Mouse (Mus musculus) cerebellum, adult 18-20 months (tissue): ENCODE results near the gene Cradd.

Experiments used
- DNase-seq, 2 experiments: peaks; one replicate each; pipeline ENCODE4 v3.0.0; 2021

Gene Cradd

GRCm38 (mm10) chr10:95238667-95239066, 85.3 kb downstream of the Cradd start:
- no peak for DNase-seq

DNA sequence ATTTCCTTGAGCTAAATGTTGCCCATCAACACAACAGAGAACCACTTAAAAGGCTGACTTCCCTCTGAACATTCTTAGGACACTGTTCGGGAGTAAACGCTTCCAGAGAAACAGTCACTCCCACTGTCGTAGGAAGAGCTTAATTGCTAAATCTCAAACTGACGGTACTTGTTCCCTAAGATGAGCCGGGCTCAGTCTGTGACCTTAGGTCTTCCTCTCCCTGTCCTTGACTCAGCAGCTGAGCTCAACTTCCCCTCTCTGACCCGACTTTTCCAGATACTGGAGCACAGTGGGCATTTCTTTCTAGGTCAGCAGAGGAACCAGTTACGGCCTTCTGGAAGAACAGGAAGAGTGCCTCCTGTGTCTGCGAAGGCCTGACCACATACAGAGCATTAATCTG, 87.7 kb downstream of the Cradd start:
- no peak for DNase-seq

GRCm38 (mm10) chr10:95234661-95235060, 89.3 kb downstream of the Cradd start:
- DNase-seq: no peak

DNA sequence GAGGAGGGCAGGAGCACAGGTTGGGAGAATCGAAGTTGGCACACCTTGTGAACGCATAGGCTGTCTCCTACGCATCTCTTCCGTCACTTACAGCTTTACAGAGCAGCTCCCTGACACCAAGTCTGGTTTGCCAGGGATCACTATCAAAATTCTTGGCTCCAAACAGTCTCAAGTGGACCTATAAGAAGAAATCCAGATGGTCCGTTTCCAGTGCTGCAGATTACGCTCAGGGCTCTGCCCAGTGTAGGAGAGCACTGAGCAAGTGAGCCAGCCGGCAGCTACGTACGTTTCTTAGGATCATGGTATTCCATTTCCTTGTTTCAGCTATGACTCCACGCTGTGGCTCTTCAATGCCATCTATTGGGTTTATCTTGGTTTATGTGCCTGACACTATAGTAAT, 90.9 kb downstream of the Cradd start:
- DNase-seq: no peak

- DNase-seq: no peak
Observed at GRCm38 (mm10) chr10:95232554-95232953, 91.4 kb downstream of the Cradd start.

DNA sequence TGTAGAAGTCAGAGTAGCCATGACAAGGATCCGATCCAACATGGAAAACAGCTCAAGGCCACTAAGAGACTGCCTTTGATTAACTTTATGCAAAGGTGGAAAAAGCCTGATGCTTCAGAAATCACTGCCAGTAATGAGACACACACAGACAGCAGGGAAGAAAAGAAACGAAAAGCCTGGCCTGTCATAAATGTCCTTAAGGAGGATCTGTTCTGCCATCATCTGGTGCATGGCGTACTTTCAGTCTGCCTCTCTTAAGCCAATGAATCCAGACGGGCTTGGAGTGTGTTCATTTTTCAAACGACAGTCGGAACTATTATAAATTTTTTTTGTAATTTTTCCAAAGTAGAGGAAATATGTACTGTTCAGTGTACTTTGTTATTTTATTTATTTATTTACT, 95.7 kb downstream of the Cradd start:
- DNase-seq: no peak

- DNase-seq: no peak
Observed at GRCm38 (mm10) chr10:95227590-95227989, 96.3 kb downstream of the Cradd start.

- DNase-seq: no peak
Observed at GRCm38 (mm10) chr10:95226772-95227171, 97.2 kb downstream of the Cradd start.

GRCm38 (mm10) chr10:95225006-95225405, 98.9 kb downstream of the Cradd start:
- DNase-seq: no peak

DNA sequence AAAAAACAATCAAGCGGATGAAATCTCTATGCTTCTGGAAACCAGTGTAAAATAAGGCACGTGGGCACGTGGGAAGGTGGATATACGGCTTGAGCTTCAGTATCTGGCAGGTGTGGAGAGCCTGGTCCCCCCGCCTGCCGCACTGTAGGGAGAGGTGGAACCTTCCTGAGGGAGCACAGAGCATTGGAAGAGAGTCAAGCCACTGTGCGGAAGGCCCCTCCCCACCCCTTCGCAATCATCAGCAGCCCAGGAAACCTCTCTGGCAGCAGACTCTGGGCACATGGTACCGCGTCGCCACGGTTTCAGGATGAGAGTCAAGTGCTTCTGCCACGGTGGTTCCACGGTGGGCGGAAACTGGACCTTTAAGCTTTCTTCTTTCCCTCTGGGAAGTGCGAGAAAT, 100.7 kb downstream of the Cradd start:
- no peak for DNase-seq

GRCm38 (mm10) chr10:95221914-95222313, 102.0 kb downstream of the Cradd start:
- DNase-seq: no peak

DNA sequence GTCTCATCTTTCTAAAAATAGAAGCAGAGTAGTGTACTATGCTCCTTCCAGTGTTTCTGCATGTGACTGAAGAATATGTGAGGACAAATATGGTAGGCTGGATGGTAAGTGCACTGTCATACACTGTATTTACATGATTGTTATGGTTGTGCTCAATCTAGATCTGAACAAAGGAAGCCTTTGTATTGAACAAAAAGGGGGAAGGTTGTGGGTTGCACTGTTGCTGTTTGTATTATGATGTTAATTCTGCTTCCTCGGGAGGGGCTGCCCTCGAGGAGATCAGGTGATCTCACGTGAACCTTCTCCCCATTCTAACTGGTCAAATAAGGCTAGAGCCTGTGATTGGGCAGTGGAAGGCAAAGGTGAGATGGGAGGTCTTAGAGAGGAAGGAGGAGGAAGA, 103.4 kb downstream of the Cradd start:
- no peak for DNase-seq

- no peak for DNase-seq
Observed at GRCm38 (mm10) chr10:95218683-95219060, 105.3 kb downstream of the Cradd start.

- no peak for DNase-seq
Observed at GRCm38 (mm10) chr10:95217956-95218682, 105.8 kb downstream of the Cradd start.

DNA sequence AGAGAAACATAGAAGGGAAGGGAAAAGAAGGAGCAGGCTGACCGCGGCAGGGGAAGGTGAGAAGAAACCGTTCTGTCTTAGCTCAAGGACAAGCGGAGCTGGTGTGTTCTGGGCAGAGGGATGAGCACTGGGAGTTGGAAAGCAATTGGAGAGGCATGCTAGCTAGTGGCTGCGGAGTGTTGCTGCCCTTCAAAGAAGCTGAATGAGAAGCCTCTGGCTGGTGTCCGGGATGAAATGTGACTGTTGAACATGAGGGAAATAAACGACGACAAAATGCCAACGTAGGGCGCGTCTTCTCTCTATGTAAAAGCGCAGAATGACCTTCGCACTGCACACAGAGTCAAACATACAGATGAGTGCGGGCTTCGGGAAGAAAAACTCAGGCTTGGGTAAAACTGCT, 108.6 kb downstream of the Cradd start:
- DNase-seq: no peak

- DNase-seq: no peak
Observed at GRCm38 (mm10) chr10:95213820-95214219, 110.1 kb downstream of the Cradd start.

DNA sequence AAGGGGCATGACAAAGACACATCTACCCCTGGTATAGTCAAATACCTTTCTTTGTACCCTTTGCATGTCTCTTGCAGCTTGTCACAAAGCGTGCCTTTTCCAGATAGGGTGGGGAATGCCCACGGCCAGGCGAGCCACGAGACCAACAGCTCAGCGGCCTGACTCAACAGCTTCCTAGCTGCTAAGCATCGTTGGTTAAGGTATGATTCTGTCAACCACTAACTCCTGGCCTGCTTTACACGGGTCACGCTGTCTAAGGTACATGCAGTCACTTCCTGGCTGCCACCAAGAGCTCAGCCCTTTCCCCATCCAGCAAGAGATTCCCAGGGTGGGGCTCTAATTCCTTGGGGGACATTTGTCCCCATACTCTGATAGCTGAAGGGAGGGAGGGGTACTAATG, 110.6 kb downstream of the Cradd start:
- DNase-seq: no peak

DNA sequence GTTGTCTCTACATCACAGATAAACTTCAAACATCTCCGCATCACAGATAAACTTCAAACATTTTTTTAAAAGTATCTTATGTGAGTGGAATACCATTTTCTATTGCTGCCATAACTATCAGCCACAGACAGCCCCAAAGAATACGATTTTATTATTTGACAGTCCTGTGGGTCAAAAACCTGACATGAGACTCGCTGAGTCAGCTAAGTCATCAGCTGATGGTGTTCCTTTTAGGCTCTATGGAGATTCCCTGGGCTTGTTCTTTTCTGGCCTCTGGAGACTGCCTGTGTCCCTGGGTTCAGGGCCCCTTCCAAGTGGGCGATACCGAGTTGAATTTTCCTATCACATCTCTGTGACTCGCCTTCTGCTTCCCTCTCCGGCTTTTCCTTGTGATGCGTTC, 112.3 kb downstream of the Cradd start:
- no peak for DNase-seq

DNA sequence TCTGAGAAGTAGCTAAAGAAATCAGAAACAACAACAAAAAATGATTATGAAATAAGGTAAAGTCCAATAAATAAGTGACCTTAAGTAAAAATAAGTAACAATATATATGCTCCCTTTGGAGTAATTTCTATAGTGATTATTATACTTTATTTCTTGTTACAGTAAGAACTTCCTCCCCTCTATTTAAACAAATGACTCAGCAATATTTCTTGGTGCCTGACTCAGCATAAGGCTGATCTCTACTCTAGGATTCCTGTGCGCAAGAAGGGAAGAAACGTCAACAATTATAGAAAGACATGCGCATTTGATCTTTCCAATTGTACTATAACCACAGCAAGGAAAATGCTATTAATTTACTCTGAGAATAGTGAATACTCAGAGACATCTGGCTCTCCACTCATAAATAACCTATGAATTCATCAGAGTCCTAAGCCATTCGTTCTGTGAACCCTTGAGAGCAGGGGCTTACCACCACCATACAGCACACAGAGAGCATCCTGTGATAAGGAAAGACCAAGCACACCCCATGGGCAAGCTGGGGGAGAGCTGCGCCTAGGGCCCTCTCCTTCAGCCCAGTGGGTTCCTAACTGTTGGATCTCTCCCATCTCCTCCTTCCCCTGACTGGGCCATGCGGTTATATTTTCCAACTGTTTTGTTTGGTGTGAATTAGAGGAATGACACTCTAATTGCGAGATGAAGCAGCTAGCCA, 113.1 kb downstream of the Cradd start:
- DNase-seq: no peak

DNA sequence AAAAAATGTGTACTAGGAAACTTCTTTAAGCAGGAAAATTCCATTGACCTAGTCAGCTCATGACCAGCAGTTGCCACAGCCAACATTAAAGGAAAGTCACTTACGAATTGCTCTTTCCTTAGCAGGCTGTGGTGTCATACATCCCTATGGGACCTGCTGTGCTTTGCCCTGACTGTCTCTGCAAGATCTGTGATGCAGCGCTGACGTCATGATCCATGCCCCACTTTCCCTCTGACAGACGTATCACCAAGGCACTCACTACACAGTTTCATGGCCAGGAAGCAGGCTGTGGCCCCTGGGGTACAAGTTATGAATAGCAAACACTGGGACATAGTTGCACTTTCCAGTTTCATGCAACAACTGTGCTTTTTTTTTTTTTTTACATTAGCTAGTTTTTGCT, 113.8 kb downstream of the Cradd start:
- DNase-seq: no peak

DNA sequence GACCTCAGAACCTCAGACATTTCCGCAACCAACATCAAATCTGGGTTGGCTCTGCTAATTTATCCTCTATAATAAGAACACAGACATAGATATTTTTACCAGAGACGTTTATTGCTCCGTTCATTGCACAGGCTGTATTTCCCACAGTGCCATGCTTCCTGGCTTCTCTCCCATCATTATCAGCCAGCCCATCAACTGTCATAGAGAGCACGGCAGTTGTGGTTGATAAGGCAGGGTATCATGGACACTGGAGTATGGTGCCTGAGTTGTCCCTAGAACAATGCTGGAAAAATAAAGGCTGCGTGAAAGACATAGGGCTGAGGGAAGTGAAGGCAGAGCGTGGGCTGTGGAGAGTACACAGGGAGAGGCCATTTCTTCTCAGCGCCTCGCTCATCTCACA, 116.5 kb downstream of the Cradd start:
- DNase-seq: no peak

- no peak for DNase-seq
Observed at GRCm38 (mm10) chr10:95201514-95201913, 122.4 kb downstream of the Cradd start.

DNA sequence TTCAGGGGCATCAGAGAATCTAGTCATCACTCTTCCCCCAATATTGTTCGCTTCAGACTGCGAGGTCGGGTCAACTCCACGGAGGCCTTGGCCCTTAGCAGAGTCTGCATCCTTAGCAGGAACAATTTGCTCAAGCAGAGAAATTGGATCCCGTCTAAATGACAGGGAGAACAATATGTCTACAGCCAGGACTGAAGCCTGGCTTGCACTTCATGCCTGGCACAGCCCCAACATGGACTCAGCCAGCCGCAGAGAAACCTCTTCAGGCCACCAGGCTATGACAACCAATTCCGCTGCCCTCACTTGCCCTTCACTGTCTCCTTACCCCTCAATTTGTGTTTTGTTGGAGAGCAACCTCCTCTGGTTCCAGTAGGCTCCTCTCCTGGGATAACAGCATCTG, 123.6 kb downstream of the Cradd start:
- DNase-seq: peak; percentile 63 to 68

DNA sequence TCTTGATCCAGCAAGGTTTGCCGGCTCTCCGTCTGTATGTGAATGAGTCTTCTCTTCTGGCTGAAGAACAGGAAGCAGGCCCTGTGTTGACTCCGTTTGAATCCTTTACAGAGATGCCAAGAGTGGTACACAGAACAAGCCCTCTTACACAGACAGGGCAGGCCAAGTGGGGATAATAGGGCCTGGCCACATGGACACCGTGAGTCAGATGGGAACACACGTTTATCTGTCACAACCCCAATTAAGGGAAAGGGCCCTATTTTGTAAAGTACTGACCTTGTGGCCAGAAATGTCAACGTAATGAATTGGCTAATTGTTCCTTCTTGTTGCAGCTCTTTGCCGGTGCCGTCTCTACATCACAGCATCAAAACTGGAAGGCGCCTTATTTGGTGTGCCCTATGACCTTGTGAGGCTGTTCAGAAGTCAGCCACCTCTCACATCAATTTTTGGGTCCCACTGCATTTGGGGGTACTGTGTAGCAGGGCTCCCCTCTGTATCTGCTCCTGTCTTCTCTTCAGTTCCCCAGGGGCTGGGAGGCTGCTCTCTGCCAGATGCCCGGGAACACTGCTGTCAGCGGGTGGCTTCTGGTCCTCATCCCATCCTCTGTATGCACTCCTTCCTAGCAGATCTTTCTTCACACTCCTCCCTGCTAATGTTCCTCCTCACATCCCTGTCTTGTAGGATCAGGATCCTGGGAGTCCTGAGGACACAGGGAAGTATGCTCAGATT, 124.2 kb downstream of the Cradd start:
- DNase-seq: no peak
